In the genomic region with DNA sequence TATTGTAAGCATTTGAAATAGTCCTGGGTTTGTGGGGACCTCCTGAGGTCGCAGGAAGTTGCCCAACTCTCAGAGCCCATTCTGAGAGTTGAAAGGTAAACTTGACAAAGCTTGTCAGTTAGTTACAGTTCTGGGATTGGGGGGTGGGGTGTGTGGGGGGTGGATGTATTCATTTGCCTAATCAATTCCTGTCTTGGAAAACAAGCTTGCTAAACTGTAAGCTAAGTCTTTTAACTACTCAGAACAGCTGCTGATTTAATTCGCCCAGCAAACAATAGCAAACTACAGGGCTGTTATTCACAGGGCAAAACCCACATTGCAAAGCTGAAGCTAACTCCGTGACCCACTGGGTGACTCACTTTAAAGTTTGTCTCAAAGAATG, we compare ENCODE assay signal across 8 mouse cellular contexts.
DNase-seq lines count a peak whose midpoint lies in the region; ATAC-seq lines count a peak whose summit lies in the region.
"Had no signal": no experiment of that assay in that cellular context is flagged by ENCODE, and none has a peak within 500 bp of the region (broad histone marks: within the 10 kb centered on the region; RNA-seq: fewer than 3 reads in every experiment).

No protein-coding gene starts in this region.

- H3K4me2 ChIP-seq in kidney, embryonic 16.5 days (replicated peaks; ENCODE audit: low read depth, low read length): no peak overlapping the region
- peak overlapping the region; percentile 50 for H3K4me2 ChIP-seq in liver, embryonic 15.5 days

- no peaks in the 10 kb centered on the region for H3K36me3 ChIP-seq in kidney, embryonic 16.5 days (ENCODE audit: insufficient read depth, low read length)
- no peaks in the 10 kb centered on the region for H3K36me3 ChIP-seq in embryonic facial prominence, embryonic 10.5 days (replicated peaks)
- no peaks in the 10 kb centered on the region for H3K36me3 ChIP-seq in liver, embryonic 15.5 days (replicated peaks)

- H3K9ac ChIP-seq in kidney, embryonic 16.5 days (replicated peaks; ENCODE audit: low read length): no peak overlapping the region
- H3K9ac ChIP-seq in liver, embryonic 15.5 days: 0 out of 2 replicates have a peak overlapping the region, but pooled peaks have one; percentile 8

- 0 out of 2 replicates have a peak overlapping the region, but pooled peaks have one; percentile 6 for H3K27ac ChIP-seq in kidney, embryonic 16.5 days (ENCODE audit: low read length)
- peak overlapping the region; percentile 27; the same call in 1 of the 2 replicates for H3K27ac ChIP-seq in embryonic facial prominence, embryonic 10.5 days (replicated peaks)
- H3K27ac ChIP-seq in liver, embryonic 15.5 days (replicated peaks): peak overlapping the region; percentile 86

- H3K4me3 ChIP-seq in kidney, embryonic 16.5 days (ENCODE audit: low read length): no peak overlapping the region
- H3K4me3 ChIP-seq in embryonic facial prominence, embryonic 10.5 days: no peak overlapping the region
- H3K4me3 ChIP-seq in liver, embryonic 15.5 days (replicated peaks): peak overlapping the region; percentile 25; the same call in 1 of the 2 replicates

- 44% methylated on average over 3 of the region's 3 CpGs for WGBS in kidney, embryonic 16.5 days
- WGBS in embryonic facial prominence, embryonic 10.5 days: 9% methylated on average over 3 of the region's 3 CpGs
- WGBS in liver, embryonic 15.5 days (ENCODE audit: insufficient replicate concordance): 16% methylated on average over 3 of the region's 3 CpGs

- H3K4me1 ChIP-seq in kidney, embryonic 16.5 days (ENCODE audit: insufficient read depth, low read length): peaks cover 21% of the 10 kb centered on the region
- peaks cover 35% of the 10 kb centered on the region for H3K4me1 ChIP-seq in embryonic facial prominence, embryonic 10.5 days
- peaks cover 48% of the 10 kb centered on the region for H3K4me1 ChIP-seq in liver, embryonic 15.5 days (replicated peaks)

- no peaks in the 10 kb centered on the region for H3K27me3 ChIP-seq in kidney, embryonic 16.5 days (ENCODE audit: insufficient read depth, low read length)
- 0 out of 2 replicates have a peak, but pooled peaks cover 3% of the 10 kb centered on the region for H3K27me3 ChIP-seq in embryonic facial prominence, embryonic 10.5 days (replicated peaks; ENCODE audit: low read depth, poor library complexity, severe bottlenecking)
- no peaks in the 10 kb centered on the region for H3K27me3 ChIP-seq in liver, embryonic 15.5 days

- H3K9me3 ChIP-seq in kidney, embryonic 16.5 days (ENCODE audit: low read length): no peaks in the 10 kb centered on the region
- no peaks in the 10 kb centered on the region for H3K9me3 ChIP-seq in embryonic facial prominence, embryonic 10.5 days
- H3K9me3 ChIP-seq in liver, embryonic 15.5 days (replicated peaks): no peaks in the 10 kb centered on the region

- DNase-seq in kidney, postnatal 14 days: no peak
- DNase-seq in Muller cell, postnatal 12 days (ENCODE audit: inconsistent ontology term): peak; percentile 35
- no peak for DNase-seq in embryonic facial prominence, embryonic 10.5 days (ENCODE audit: low spot score)
- no peak for DNase-seq in spleen, adult 18-20 months
- DNase-seq in cerebellum, adult 9-11 months: no peak
- DNase-seq: cerebellum, adult 8-10 months had no signal

- no peak for ATAC-seq in kidney, embryonic 16.5 days (ENCODE audit: low FRiP score, low TSS enrichment)
- peak; percentile 60 for ATAC-seq in liver, embryonic 15.5 days (ENCODE audit: insufficient read depth)

Comparison
In these comparisons a context has a peak if more than half of its experiments do, and no peak if none do; other contexts are left out.
1. H3K27ac ChIP-seq: peak in every context shown above with its lines; median percentile 86 in liver, embryonic 15.5 days; 27 in embryonic facial prominence, embryonic 10.5 days; 6 in kidney, embryonic 16.5 days.